Mouse (Mus musculus) CD4-positive, CD25-positive, alpha-beta regulatory T cell, adult 9 weeks (primary cell): ENCODE measurements around the gene Vmn1r142. TPM values are rescaled to one million over a fixed set of nuclear protein-coding genes. Genes with fewer than 3 reads are reported as not detected.

Experiments
- polyA plus RNA-seq: library from polyadenylated mRNA; unstranded; fragments of 100-300 nt; shearing (Covaris generic); gene quantifications from one replicate; pipeline ENCODE4 v1.2.1, GENCODE M21; 2017

Gene Vmn1r142
- polyA plus RNA-seq = not detected

GRCm38 (mm10) chr7:22163935-22164334, at the start of gene Vmn1r142:
Vmn1r142 (minus strand) TSS chr7:22164035.

DNA sequence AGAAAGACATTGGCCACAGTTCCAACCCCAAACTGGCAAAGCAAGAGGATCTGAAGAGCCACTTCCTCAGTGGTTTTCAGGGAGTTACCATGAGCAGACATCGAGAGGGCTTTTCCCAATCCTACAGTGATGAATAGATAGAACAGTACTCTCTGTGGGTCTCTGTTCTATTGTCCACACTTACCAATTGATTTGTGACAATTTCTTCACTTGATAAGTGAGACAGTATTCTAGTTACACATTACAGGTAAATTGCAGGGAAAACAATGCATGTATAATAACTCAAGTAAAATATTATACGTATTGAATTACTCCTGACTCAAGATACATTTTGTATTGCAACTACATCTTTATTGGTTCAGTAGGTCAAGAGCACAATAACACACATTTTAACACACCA, 37.3 kb upstream of the Vmn1r142 start, which contains the start of gene Gm8653:
Gene Gm8653, minus strand, starts transcription at position 101 of the 400 bp plus-strand sequence.

DNA sequence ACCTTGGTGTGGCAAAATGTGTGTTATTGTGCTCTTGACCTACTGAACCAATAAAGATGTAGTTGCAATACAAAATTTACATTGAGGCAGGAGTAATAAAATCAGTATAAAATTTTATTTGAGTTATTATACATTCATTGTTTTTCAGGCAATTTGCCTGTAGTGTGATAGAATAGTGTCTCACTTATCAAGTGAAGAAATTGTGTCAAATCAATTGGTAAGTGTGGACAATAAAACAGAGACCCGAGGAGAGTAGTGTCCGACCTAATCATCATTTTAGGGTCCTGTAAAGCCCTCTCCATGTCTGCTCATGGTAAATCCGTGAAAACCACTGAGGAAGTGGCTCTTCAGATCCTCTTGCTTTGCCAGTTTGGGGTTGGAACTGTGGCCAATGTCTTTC, 25.2 kb upstream of the Vmn1r142 start, which contains the start of gene Vmn1r143:
Gene Vmn1r143, plus strand, starts transcription at position 301 of the 400 bp plus-strand sequence.

GRCm38 (mm10) chr7:22134641-22135040, 29.2 kb downstream of the Vmn1r142 start, which contains the start of gene Gm10666:
Gm10666 (minus strand) TSS chr7:22134741.

DNA sequence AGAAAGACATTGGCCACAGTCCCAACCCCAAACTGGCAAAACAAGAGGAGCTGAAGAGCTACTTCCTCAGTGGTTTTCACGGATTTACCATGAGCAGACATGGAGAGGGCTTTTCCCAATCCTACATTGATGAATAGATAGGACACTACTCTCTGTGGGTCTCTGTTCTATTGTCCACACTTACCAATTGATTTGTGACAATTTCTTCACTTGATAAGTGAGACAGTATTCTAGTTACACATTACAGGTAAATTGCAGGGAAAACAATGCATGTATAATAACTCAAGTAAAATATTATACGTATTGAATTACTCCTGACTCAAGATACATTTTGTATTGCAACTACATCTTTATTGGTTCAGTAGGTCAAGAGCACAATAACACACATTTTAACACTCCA, 45.7 kb downstream of the Vmn1r142 start, which contains the start of gene Gm16451:
Gene Gm16451, minus strand, starts transcription at position 101 of the 400 bp plus-strand sequence.

Other genes starting within 250 kb of the Vmn1r142 start
- gene Gm5891, start 242.7 kb downstream of the Vmn1r142 start, polyA plus RNA-seq = not detected
- not detected for gene Vmn1r137, start 169.4 kb downstream of the Vmn1r142 start, polyA plus RNA-seq
- not detected for gene Vmn1r138, start 135.1 kb downstream of the Vmn1r142 start, polyA plus RNA-seq
- gene Gm6176, start 107.7 kb downstream of the Vmn1r142 start, polyA plus RNA-seq = not detected
- not detected for gene Vmn1r139, start 95.0 kb downstream of the Vmn1r142 start, polyA plus RNA-seq
- not detected for gene Gm16451, start 45.8 kb downstream of the Vmn1r142 start, polyA plus RNA-seq
- not detected for gene Gm10666, start 29.3 kb downstream of the Vmn1r142 start, polyA plus RNA-seq
- not detected for gene Vmn1r143, start 25.3 kb upstream of the Vmn1r142 start, polyA plus RNA-seq
- gene Gm8653, start 37.2 kb upstream of the Vmn1r142 start, polyA plus RNA-seq = not detected
- not detected for gene Gm8453, start 65.4 kb upstream of the Vmn1r142 start, polyA plus RNA-seq
- gene Gm4187, start 165.7 kb upstream of the Vmn1r142 start, polyA plus RNA-seq = not detected
- not detected for gene Gm8660, start 207.0 kb upstream of the Vmn1r142 start, polyA plus RNA-seq
- not detected for gene Vmn1r148, start 249.5 kb upstream of the Vmn1r142 start, polyA plus RNA-seq